Mouse (Mus musculus) kidney, postnatal 14 days (tissue): Measurements from ENCODE around the gene Slc35d2.
A peak's percentile ranks its signal among the peaks of the same experiment; 100 is the strongest.

Experiments
- DNase-seq: peaks from one replicate; pipeline ENCODE4 v3.0.0; 2022; ENCODE audit warnings: mixed read lengths

The Slc35d2 gene

GRCm38 (mm10) chr13:64128858-64129615 lies at the start of gene Slc35d2:
Slc35d2 (minus strand) TSS chr13:64129368.
- peak; percentile 79 for DNase-seq

GRCm38 (mm10) chr13:64178000-64178399 lies 48.8 kb upstream of the Slc35d2 start:
- no peak for DNase-seq

GRCm38 (mm10) chr13:64169746-64170145 lies 40.6 kb upstream of the Slc35d2 start:
- DNase-seq, result no peak

GRCm38 (mm10) chr13:64163147-64163715 lies 34.1 kb upstream of the Slc35d2 start:
- no peak for DNase-seq

GRCm38 (mm10) chr13:64162626-64163025 lies 33.5 kb upstream of the Slc35d2 start:
- peak; percentile 12 for DNase-seq

GRCm38 (mm10) chr13:64161916-64162611 lies 32.9 kb upstream of the Slc35d2 start:
- DNase-seq, result no peak

- peak; percentile 99 for DNase-seq
Measured at GRCm38 (mm10) chr13:64161548-64161915, 32.4 kb upstream of the Slc35d2 start, which contains the start of gene Habp4. Habp4 (plus strand) TSS chr13:64161824.

GRCm38 (mm10) chr13:64156966-64157365 lies 27.8 kb upstream of the Slc35d2 start:
- no peak for DNase-seq

GRCm38 (mm10) chr13:64155171-64155571 lies 26.0 kb upstream of the Slc35d2 start:
- DNase-seq, result peak; percentile 72

- DNase-seq, result no peak
Measured at GRCm38 (mm10) chr13:64154651-64155050, 25.5 kb upstream of the Slc35d2 start.

- peak; percentile 89 for DNase-seq
Measured at GRCm38 (mm10) chr13:64153751-64154267, 24.6 kb upstream of the Slc35d2 start.

- DNase-seq, result peak; percentile 99
Measured at GRCm38 (mm10) chr13:64153083-64153682, 24.0 kb upstream of the Slc35d2 start, which contains the start of gene Zfp367. Zfp367 (minus strand) TSS chr13:64153202.

GRCm38 (mm10) chr13:64152671-64153082 lies 23.5 kb upstream of the Slc35d2 start:
- DNase-seq, result no peak

GRCm38 (mm10) chr13:64152241-64152669 lies 23.1 kb upstream of the Slc35d2 start:
- peak; percentile 92 for DNase-seq

GRCm38 (mm10) chr13:64150121-64150520 lies 21.0 kb upstream of the Slc35d2 start:
- no peak for DNase-seq

GRCm38 (mm10) chr13:64129616-64130375 lies 628 bp upstream of the Slc35d2 start:
- DNase-seq, result peak; percentile 78

GRCm38 (mm10) chr13:64126316-64126715 lies 2.9 kb downstream of the Slc35d2 start:
- DNase-seq, result no peak

GRCm38 (mm10) chr13:64124886-64125285 lies 4.3 kb downstream of the Slc35d2 start:
- DNase-seq, result no peak

GRCm38 (mm10) chr13:64123491-64124188 lies 5.5 kb downstream of the Slc35d2 start:
- DNase-seq, result no peak

- no peak for DNase-seq
Measured at GRCm38 (mm10) chr13:64120760-64121159, 8.4 kb downstream of the Slc35d2 start.

GRCm38 (mm10) chr13:64117442-64117841 lies 11.7 kb downstream of the Slc35d2 start:
- DNase-seq, result no peak

GRCm38 (mm10) chr13:64110421-64110820 lies 18.7 kb downstream of the Slc35d2 start:
- no peak for DNase-seq
